Mouse (Mus musculus) bone marrow, adult 2 months (tissue): ENCODE measurements around the gene Naxd. TPM values are rescaled to one million over a fixed set of nuclear protein-coding genes. Genes with fewer than 3 reads are reported as not detected.

Source experiments
- H3K27ac ChIP-seq: fragments of 200-500 bp; 2 replicates; pipeline ENCODE4 v1.5.1; 2012; ENCODE audit warnings: low read depth, mild to moderate bottlenecking, control low read depth, inconsistent platforms, low read length; ENCODE audit not compliant: control insufficient read depth, poor library complexity, insufficient read depth
- H3K4me1 ChIP-seq: fragments of 200-500 bp; 2 replicates; pipeline ENCODE4 v1.6.1; 2011; ENCODE audit warnings: low read length; ENCODE audit not compliant: control insufficient read depth, insufficient read depth
- H3K4me3 ChIP-seq: fragments of 200-500 bp; replicated peaks from 2 replicates; pipeline ENCODE3; 2011; ENCODE audit warnings: mild to moderate bottlenecking, low read depth, low read length, control low read depth; ENCODE audit not compliant: control insufficient read depth
- CTCF ChIP-seq: fragments of 200-500 bp; IDR thresholded peaks from 2 replicates; pipeline ENCODE4 v1.5.1; 2011; ENCODE audit warnings: low read length, control low read depth; ENCODE audit not compliant: control insufficient read depth, insufficient read depth
- POLR2A ChIP-seq: fragments of 200-500 bp; IDR thresholded peaks from 2 replicates; pipeline ENCODE4 v1.6.1; 2011; ENCODE audit warnings: low read depth, mild to moderate bottlenecking, control low read depth, low read length, borderline replicate concordance; ENCODE audit not compliant: control insufficient read depth
- WGBS: fragments of 180-500 bp; shearing (Covaris S2); methylation state at CpG from one replicate; pipeline ENCODE4 v1.1.7; 2018; 5-methylcytosine and 5-hydroxymethylcytosine counted together
- polyA plus RNA-seq: library from polyadenylated mRNA; stranded (reverse); fragments of >200 nt; gene quantifications from 2 replicates; pipeline ENCODE4 v1.2.4, GENCODE M21; 2011; ENCODE audit warnings: low replicate concordance; ENCODE audit not compliant: missing spikeins, insufficient read depth, insufficient read length

Gene Naxd
- polyA plus RNA-seq, 1 experiment: 74.0 TPM

DNA sequence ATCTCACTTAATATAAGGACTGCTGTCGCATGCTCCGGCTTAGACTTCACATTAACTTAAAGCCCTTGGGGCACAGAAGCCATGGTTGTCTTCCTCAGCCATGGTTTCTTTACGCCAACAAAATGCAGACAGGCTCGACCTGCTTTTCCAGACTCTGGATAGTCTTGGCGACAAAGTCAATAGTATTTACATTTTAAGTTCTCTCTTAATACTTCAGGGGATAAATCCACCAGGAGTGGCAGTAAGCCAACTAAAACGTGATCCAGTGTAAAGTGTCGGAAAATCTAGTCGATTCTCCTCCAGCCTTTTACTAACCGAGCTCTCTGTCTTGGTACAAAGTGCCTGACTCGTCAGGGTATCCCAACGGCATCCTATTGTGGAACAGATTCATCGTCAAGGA lies 975 bp downstream of the Naxd start:
- no peaks in the 10 kb centered on the region; the same call in 1 of the 2 replicates for H3K4me1 ChIP-seq
- H3K4me3 ChIP-seq: peak overlapping the region; percentile 30
- H3K27ac ChIP-seq: no peak overlapping the region
- TF ChIP-seq CTCF: no peak
- TF ChIP-seq POLR2A: no peak
- WGBS: 72% methylated on average over 12 of the region's 12 CpGs

DNA sequence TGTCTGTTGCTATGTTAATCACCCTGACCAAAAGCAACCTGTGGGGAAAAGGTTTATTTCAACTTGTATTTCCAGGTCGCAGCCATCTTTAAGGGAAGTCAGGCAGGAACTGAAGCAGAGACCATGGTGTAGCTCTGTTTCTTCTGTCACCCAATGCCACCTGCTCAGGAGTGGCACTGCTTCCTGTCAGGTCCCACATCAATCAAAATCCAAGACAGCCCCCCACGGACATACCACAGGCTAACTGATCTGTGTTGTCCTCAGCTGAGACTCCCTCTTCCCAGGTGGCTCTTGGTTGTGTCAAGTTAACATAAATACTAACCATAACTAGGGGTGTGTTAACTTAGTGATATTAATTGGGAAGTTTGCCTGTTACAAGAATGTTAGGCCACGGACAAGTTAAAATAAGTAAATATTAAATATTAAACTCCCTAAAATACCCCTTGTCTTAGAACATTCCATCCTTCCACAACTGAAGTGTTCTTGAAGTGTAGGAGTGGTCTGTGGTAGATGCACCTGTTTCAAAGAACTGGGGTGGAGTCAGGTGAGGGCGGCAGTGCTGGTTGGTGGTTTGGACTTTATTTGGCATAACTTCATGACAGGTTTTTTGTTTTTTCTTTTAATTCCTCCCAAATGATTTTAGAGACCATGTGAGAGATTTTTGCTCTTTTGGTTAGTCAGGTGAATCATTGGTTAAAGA lies 1.6 kb downstream of the Naxd start:
- no peaks in the 10 kb centered on the region; the same call in 1 of the 2 replicates for H3K4me1 ChIP-seq
- H3K27ac ChIP-seq: no peak overlapping the region
- no peak overlapping the region for H3K4me3 ChIP-seq
- TF ChIP-seq POLR2A (no peak), CTCF (no peak)
- 55% methylated on average over 4 of the region's 4 CpGs for WGBS

DNA sequence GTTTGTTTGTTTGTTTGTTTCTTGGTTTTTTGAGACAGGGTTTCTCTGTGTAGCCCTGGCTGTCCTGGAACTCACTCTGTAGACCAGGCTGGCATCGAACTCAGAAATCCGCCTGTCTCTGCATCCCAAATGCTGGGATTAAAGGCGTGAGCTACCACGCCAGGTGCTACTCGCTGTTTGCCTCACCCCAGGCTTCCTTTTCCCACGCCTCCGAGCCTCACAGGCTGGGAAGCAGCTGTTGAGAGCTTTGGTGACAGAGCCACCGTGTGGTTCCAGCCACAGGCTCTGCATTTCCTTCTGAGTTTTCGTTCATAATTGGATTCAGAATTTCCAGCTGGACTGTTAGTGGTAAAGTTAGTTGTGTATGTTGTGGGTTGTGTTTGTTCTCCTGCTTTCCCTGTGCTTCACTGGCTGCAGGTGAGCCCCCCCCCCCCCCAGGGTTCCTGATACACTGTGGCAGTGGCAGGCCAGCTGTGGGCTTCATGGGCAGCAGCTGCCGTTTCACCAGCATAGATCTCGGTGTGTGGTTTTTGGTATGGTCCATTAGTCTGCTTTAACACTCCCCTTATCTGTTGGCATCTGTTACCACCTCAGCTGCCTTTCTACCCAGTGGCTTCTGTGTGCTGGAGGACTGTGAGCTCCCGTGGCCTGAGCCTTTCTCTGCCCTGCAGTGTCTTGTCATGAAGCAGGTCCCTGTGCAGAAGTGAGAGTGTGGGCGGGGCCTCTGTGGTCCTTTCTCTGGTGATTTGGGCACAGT lies 6.3 kb downstream of the Naxd start:
- H3K27ac ChIP-seq: no peak overlapping the region
- TF ChIP-seq CTCF (no peak), POLR2A (no peak)
- no peak overlapping the region for H3K4me3 ChIP-seq
- 69% methylated on average over 13 of the region's 13 CpGs for WGBS
- no peaks in the 10 kb centered on the region for H3K4me1 ChIP-seq

DNA sequence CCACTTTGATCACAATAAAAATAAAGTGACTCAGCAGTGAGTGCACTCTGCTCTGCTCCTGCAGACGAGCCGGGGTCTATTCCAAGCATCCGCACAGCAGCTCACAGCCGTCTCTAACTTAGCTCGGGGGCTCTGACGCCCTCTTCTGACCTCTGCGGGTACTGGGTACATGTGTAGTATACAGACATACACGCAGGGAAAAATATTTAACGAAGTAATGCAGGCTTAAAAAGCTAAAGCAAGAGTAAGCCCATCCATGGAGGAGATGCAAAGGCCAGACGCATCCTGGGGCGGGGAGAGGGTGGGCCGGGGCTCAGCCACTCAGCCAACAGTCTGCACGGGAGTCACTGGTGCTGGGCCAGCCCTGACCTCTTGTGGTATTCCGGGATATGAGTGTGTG lies 8.8 kb downstream of the Naxd start:
- Histone ChIP-seq H3K27ac (no peak overlapping the region), H3K4me1 (no peaks in the 10 kb centered on the region), H3K4me3 (no peak overlapping the region)
- TF ChIP-seq POLR2A: no peak
- TF ChIP-seq CTCF: no peak
- WGBS: 86% methylated on average over 14 of the region's 14 CpGs

DNA sequence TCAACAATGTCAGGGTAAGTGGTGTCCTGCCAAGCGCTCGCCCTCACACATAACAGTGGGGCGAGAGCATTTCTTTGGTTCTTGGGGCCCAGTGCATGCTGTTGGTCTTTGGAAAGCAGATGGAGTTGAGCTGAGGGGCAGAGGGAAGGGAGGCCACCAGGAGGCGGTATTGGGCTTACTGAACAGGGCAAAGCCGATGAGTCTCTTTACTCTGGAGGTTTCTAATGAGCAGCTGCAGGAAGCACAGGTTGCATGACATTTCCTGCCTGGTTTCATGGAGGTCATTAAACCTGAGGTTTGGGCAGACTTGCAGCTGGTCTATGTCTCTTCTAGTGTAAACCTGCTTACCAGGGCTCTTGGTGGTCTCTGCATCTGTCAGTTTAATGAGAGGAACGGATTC lies 9.5 kb downstream of the Naxd start:
- Histone ChIP-seq H3K27ac (no peak overlapping the region; the same call in 1 of the 2 replicates), H3K4me3 (no peak overlapping the region), H3K4me1 (no peaks in the 10 kb centered on the region)
- 43% methylated on average over 6 of the region's 6 CpGs for WGBS
- TF ChIP-seq POLR2A (no peak), CTCF (peak; percentile 80)

DNA sequence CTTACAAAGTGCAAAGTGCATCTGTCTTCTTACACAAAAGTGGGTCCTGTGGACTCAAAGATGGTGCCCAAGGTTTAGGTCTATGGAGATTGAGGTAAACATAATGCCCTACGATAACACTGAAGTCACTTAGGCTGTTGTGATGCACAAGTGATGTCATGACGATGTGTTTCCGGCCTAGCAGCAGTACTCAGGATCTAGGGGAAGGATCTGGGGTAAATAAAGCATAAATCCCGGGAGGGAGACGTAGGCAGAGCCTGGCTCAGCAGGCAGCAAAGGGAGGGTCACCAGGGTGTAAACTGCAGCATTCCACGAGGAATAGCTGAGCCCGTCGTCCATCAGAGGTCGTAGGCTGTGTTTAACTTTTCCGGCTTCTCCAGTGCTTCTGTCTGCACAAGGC lies 11.6 kb downstream of the Naxd start:
- WGBS: 94% methylated on average over 10 of the region's 10 CpGs
- TF ChIP-seq POLR2A (no peak), CTCF (no peak)
- Histone ChIP-seq H3K4me1 (no peaks in the 10 kb centered on the region; the same call in 1 of the 2 replicates), H3K4me3 (no peak overlapping the region), H3K27ac (no peak overlapping the region)

DNA sequence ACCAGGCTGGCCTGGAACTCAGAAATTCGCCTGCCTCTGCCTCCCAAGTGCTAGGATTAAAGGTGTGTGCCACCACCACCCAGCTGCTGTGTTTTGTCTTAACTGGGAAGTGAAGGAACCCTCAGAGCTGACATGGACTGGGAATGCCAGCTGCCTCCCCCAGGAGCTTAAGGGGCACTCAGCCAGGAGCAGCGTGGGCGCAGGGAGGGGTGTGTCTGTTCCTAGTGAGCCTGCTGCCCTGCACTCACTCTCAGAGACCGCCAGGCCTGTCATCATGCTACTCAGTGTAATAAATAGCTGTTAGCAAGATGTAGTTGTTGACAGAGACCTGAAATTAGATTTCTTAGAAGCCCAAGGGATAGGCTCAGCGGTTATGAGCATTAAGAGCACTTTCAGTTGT lies 13.7 kb downstream of the Naxd start:
- H3K4me1 ChIP-seq: peaks cover 4% of the 10 kb centered on the region; the same call in 1 of the 2 replicates
- 90% methylated on average over 5 of the region's 5 CpGs for WGBS
- TF ChIP-seq CTCF: no peak
- TF ChIP-seq POLR2A: no peak
- no peak overlapping the region for H3K4me3 ChIP-seq
- no peak overlapping the region for H3K27ac ChIP-seq

DNA sequence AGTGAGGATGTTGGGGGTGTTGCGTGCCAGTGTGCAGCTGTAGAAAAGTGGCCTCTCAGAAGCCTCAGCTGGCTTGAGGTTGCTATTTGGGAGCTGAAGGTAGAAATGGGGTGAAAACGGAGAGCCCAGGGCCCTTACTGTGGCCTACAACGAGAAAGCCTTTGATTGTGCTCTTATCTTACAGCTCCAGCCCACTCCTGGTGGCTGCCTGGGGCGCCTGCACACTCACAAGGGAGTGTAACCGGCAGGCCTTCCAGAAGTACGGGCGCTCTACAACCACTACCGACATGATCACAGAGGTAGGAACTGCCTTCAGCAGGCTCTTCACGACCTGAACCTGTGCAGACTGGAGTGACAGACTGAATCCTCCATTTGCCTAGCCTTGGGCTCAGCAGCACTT lies 15.4 kb downstream of the Naxd start:
- TF ChIP-seq CTCF: no peak
- no peak for TF ChIP-seq POLR2A
- Histone ChIP-seq H3K27ac (no peak overlapping the region), H3K4me3 (no peak overlapping the region), H3K4me1 (peaks cover 6% of the 10 kb centered on the region)
- WGBS: 74% methylated on average over 9 of the region's 9 CpGs

DNA sequence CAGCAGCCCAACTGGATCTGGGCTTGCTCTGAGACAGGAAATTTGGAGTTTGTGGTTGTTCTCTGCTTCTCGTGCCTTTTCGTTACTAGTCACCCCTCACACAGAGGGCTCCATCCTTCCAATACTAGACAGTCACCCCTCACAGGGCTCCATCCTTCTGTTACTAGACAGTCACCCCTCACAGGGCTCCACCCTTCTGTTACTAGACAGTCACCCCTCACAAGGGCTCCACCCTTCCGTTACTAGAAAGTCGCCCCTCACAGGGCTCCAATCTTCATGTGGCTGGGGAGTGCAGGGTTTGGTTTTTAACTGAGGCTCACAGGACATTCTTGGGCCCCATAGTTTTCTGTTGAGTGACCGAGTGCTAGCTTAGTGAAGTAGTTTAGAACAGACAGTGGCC lies 15.9 kb downstream of the Naxd start:
- TF ChIP-seq CTCF (no peak), POLR2A (no peak)
- Histone ChIP-seq H3K4me3 (no peak overlapping the region), H3K27ac (no peak overlapping the region), H3K4me1 (peaks cover 7% of the 10 kb centered on the region)
- WGBS: 73% methylated on average over 5 of the region's 5 CpGs
